Mouse (Mus musculus) thymus, adult 18-20 months (tissue): ENCODE data around the gene Usp19.

ENCODE experiments used
- DNase-seq, 2 experiments: peaks; one replicate each; pipeline ENCODE4 v3.0.0; 2022; ENCODE audit warnings: mixed read lengths in 2 of 2

Usp19 gene

DNA sequence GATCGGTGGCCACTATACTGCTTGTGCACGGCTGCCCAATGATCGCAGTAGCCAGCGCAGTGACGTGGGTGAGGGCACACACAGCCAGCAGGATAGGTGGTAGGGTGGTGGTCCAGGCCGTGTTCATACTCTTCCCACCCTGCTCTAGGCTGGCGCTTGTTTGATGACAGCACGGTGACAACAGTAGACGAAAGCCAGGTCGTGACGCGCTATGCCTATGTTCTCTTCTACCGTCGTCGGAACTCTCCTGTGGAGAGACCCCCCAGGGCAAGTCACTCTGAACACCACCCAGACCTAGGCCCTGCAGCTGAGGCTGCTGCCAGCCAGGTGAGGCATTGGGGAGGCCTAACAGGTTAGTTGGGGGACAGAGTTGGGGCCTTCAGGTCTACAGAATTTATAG lies 9.5 kb downstream of the Usp19 start:
- DNase-seq, result no peak

DNA sequence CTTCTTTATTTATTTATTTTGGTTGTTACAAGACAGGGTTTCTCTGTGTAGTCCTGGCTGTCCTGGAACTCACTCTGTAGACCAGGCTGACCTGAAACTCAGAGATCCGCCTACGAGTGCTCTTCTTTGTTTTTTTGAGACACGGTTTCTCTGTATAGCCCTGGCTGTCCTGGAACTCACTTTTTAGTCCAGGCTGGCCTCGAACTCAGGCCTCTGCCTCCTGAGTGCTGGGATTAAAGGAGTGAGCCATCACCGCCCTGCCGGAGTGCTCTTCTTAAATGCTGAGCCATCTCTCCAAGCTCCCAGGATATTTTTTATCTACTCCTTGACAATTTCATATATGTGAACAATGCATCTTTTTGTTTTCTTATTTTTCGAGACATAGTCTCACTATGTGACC lies 16.5 kb downstream of the Usp19 start:
- no peak for DNase-seq

DNA sequence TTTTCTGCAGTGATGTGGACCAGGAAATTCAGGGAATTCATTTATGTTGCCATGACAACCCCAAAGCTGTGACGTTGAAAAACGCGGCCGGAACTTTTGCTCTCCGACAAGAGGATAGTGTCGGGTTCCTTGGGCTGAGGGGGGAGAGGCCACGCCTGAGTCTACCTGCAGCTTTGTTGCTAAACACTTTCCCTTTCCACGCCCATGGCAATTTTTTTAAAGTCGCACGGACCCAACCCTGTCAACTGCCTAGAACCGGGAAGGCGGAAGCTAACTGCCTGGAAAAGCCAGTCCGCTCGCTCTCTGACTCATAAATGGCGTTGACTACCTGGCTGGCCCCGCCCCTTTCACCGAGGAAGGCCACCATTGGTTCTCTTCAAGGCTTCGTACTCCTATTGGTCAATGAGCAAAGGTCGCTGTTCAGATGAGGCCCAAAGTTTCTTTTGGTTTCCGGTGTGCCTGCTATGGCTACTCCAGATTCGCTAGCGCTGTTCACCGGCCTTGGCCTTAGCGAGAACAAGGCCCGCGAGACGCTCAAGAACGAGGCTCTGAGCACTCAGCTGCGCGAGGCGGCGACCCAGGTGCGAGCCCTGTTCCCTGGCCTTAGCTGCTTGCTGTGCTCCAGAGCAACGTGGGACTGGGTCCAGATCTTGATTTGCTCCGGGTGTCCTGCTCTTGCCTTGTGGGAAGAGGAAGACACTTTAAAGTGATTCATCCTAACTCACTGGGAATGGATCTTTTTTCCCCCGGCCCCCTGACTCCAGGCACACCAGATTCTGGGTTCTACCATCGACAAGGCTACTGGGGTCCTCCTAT lies 17.4 kb downstream of the Usp19 start, which contains the start of gene Qars:
Gene Qars, plus strand, starts transcription at position 88 of the 816 bp plus-strand sequence.
- peak; percentile 89 to 94 for DNase-seq

DNA sequence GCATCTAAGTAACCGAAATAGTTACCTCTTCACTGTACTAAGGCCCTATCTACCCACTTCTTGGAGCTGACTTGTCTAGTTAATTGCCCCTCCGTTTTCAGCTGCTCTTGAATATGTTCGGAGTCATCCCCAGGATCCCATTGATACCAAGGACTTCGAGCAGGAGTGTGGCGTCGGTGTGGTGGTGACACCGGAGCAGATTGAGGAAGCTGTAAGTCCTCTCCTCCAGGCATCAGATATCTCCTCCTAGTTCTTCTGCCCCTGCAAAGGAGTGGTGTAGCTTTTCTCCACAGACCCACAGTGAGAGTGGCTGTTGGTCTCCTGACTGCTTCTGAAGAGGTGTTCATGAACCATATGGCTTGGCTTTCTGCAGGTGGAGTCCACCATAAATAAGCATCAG lies 18.4 kb downstream of the Usp19 start:
- no peak for DNase-seq

DNA sequence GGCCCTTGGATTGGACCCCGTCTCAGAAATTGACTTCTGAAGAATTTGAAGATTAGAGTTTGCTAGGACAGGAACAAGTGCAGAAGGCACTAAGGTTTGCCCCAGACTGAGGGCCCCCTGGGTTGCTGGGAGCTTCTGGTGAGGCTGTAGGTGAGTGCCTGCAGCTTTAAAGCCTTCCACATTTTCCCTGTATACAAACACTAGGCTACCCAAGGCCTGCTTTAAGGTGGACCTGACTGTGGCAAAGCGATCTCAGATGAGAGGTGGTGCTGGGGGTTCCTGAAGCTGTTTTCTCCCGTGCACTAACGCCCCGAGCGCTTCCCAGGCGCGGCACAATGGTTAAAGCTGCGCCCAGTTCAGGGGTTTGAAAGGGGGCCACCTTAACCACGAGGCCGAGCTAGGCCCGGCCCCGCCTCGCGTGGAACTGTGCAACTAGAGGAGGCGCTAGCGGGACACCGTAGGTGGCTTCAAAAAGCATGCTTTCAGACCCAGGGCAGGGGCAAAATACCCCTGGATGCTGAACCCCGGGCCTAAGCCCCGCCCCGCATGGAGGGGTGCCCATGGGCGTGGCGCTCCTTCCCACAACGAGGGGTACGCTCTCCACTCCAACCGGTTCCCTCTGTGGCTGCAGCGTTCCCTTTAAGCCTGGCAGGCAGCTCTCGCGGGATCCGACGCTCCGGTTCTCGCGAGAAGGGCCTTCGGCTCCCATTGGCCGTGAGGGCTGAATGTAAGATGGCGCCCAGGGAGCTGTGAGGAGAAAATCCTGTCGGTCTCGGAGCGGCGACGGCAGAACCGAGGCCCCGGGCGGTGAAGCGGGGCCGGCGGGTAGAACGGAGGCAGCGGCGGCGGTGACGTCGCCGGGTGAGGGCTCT lies 26.2 kb downstream of the Usp19 start, which contains the start of gene Qrich1:
Gene Qrich1, plus strand, starts transcription at position 427 of the 872 bp plus-strand sequence.
- peak; percentile 95 to 98 for DNase-seq

DNA sequence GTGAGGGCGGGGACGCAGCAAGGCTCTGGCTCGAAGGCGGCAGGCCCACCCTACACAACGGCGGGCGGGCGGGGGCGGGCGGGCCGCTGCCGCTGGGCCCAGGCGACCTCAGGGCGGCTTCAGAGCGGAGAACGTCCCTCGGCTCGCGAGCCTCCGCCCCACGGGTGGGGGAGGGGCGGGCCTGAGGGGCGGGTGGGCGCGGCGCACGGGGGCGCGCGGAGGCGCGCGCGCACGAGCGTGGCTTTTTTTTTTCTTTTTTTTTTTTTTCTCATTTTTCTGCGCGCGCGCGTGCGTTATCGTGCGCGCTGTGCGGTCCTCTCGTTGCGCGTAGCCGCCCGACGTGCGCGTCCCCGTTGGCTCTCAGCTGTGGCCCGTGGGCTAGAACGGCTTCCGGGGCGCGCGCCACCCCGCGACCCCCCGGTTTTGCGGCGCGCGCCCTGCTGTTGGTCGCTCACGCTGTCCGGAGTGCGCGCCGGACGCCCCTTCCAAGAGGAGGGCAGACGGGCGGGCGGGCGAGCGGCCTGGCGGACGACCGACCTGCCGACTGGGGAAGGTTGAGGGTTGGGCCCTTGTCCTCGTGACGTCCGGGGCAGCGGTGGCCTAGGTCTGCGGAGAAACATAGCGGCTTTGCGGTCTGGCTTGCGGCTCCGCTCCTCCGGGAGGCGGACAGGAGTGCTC lies 27.0 kb downstream of the Usp19 start:
- peak; percentile 72 to 78 for DNase-seq

DNA sequence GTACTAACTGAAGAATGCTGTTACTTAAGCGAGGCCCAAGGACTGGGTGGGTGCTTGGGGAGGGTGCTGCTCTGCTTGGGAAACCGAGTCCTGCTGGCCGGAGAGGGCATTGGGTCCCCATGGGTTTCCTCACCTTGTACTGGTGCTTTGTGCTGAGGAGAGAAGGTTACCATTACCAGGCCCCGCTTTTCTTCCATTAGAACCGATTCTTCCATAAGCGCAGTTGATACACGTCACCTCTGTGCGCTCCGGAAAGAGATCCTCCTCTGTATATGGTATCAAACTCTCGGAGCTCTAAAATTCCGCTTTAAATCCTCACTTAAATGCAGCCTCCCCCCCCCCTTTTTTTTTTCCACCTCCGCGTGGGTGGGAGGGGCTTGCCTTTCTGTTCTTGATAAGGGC lies 27.5 kb downstream of the Usp19 start:
- no peak for DNase-seq

DNA sequence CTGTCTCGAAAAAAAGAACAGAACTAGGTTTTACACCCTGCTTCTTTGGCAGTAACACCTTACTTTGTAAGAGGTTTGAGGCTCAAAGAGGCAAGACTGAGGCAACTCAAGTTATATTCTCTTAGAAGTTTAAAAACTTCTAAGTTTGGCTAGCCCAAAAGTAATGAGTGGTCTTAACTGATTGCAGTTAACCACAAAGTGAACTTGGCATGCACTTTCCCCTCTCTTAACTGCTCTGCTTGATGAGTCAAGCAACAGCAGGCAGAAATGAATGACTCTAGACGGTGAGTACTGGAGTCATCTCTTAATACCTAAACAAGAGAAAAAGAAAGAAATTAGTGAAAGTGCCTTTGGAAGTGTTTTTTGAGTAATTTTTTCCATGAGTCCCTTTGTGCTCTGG lies 31.2 kb downstream of the Usp19 start:
- no peak for DNase-seq

DNA sequence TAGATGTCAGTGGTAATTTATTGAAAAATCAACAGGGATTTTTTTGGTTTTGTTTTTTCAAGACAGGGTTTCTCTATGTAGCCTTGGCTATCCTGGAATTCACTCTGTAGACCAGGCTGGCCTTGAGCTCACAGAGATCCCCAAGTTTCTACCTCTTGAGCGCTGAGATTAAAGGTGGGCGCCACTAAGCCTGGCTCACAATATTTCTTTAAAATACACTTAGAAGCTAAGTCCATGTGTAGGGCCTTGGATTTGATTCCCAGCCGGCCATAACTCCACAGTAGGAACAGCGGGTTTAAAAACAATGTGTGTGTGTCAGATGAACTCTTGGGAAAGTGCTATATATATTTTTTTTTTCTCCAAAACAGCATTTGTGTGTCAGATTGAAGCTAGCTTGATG lies 32.9 kb downstream of the Usp19 start:
- no peak for DNase-seq

DNA sequence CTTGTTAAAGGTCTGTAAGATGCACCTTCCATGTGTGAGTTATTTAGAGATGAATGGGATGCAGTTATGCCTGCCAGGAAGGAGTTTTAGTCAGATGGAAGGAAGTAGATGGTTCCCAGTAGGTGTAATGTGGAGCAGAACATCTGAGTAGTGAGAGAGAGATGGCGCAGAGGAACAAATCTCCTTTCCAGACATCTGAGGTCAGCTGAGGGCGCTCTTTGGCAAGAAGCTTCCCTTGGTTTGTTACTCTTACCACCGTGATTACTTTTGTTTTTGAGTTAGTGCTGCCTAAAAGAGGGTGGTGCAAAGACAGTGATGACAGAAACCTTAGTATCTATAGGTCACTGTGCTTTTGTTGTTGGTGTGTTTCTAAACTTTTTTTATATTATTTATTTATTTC lies 35.0 kb downstream of the Usp19 start:
- DNase-seq, result no peak

DNA sequence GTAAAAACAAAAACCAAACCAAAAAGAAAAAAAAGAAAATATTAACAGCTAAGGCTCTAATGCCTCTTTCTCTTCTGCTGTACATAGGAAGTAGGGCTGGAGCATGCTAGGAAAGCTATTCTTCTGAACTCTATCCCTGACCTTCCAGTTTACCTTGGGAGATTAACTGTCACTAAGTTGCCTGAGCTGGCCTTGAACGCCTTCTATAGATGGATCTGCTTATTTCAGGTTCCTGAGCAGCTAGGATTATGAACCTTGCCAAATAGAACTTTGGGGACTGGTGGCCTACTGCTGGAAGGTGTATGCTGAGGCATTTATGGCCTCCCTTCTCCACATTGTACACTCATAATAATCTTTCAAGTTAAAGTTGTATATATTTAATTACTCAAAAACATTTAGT lies 40.6 kb downstream of the Usp19 start:
- no peak for DNase-seq

DNA sequence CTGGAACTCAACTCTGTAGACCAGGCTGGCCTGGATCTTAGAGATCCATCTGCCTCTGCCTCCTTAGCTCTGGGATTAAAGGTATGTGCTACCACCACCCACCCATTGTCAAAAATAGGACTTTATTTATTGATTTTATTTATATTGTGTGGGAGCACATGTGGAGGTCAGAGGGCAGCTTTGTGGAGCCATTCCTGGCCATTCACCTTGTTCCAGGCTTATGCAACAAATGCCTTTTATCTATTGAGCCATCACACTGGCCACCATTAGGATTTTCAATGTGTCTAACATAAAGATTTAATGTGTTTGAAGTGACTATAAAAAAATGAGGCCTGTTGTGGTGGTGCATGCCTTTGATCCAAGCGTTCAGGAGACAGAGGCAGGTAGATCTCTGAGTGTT lies 41.1 kb downstream of the Usp19 start:
- DNase-seq, result no peak

DNA sequence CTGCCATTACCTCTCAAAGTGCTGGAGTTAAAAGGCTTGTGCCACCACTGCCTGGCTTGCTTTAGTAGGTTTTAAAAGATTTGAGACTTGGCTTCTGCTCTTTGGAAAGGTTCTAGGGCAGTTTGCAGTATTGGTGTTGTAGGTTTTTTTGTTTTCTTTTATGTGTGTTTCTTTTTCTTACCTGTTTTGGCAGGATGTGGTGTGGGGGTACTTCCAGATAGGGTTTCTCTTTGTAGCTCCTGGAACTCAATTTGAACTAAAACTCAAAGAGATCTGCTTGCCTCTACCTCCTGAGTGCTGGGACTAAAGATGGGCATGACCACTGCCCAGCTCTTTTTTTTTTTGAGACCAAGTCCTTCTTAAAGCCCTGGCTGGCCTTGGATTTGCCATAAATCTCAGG lies 50.4 kb downstream of the Usp19 start:
- DNase-seq, result no peak

DNA sequence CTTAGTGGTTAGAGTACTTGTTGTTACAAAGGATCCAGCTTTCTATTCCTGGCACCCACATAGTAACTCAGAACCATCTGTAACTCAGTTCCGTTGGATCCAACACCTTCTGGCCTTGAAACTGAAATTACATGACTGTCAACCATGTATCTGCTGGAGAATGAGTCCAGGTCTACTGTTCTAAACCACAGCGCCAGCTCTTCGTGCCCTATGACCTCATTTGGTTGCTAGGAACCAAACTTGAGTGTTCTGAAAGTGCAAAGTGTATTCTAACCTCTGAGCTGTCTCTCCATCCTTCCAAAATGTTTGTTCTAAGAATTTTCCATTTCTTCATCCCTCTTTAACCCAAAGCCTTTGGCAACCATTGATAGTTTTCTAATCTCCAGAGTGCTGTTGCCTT lies 55.6 kb downstream of the Usp19 start:
- no peak for DNase-seq

DNA sequence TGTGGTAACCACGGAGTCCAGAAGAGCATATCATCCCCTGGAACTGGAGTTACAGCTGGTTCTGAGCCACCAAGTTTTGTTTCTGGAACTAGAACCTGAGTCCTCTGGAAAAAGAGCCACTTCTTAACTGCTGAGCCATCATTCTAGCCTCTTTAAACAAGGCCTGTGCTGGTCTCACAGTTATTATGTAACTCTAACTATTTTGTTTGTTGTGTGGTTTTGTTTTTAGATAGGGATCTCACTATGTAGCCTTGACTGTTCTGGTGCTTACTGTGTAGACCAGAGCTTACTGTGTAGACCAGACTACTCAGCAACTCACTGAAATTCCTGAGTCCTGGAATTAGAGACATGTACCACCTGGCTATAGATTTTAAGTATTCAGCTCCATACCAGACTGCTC lies 56.5 kb downstream of the Usp19 start:
- no peak for DNase-seq
